Mouse (Mus musculus) myocyte (in vitro differentiated cells): Measurements from ENCODE around the gene Gpat2. TPM values are rescaled to one million over a fixed set of nuclear protein-coding genes. Genes with fewer than 3 reads are reported as not detected.

Source experiments
- H3K27me3 ChIP-seq: one replicate; pipeline ENCODE4 v1.6.1; 2011; ENCODE audit not compliant: control insufficient read depth, insufficient read depth, insufficient read length
- H3K36me3 ChIP-seq: one replicate; pipeline ENCODE4 v1.6.1; 2011; ENCODE audit not compliant: control insufficient read depth, insufficient read depth
- H3K4me2 ChIP-seq: one replicate; pipeline ENCODE4 v1.6.1; 2011; ENCODE audit warnings: low read depth, control low read depth
- H3K4me3 ChIP-seq: one replicate; pipeline ENCODE4 v1.5.1; 2011; ENCODE audit warnings: mild to moderate bottlenecking, control low read depth, moderate library complexity
- H3K79me2 ChIP-seq: one replicate; pipeline ENCODE4 v1.6.1; 2011; ENCODE audit not compliant: control insufficient read depth, insufficient read depth
- H3ac ChIP-seq: one replicate; pipeline ENCODE4 v1.6.1; 2011; ENCODE audit not compliant: control insufficient read depth, insufficient read length
- CEBPB ChIP-seq: IDR thresholded peaks from 2 replicates; pipeline ENCODE4 v1.6.1; 2011; ENCODE audit warnings: mild to moderate bottlenecking, moderate library complexity; ENCODE audit not compliant: poor library complexity, insufficient read depth, severe bottlenecking
- E2F4 ChIP-seq: IDR thresholded peaks from one replicate; pipeline ENCODE4 v1.6.1; 2011; ENCODE audit warnings: mild to moderate bottlenecking, control low read depth, moderate library complexity; ENCODE audit not compliant: insufficient read depth
- MAX ChIP-seq: IDR thresholded peaks from one replicate; pipeline ENCODE4 v1.6.1; 2011; ENCODE audit warnings: low read depth, mild to moderate bottlenecking, control low read depth
- MYOD1 ChIP-seq, 3 experiments: IDR thresholded peaks; one replicate each; pipeline ENCODE4 v1.6.1; 2011; ENCODE audit warnings: control low read depth in 2 of 3, low read depth in 2 of 3, mild to moderate bottlenecking in 2 of 3, moderate library complexity in 1 of 3; ENCODE audit not compliant: insufficient read length in 2 of 3, control insufficient read depth in 1 of 3
- MYOG ChIP-seq, 3 experiments: IDR thresholded peaks; one replicate each; pipeline ENCODE4 v1.6.1; 2011; ENCODE audit warnings: control low read depth in 2 of 3, low read depth in 2 of 3, mild to moderate bottlenecking in 2 of 3; ENCODE audit not compliant: insufficient read length in 2 of 3, control insufficient read depth in 1 of 3, insufficient read depth in 1 of 3
- POLR2A ChIP-seq: IDR thresholded peaks from one replicate; pipeline ENCODE4 v1.6.1; 2011; ENCODE audit warnings: low read depth, mild to moderate bottlenecking, control low read depth, moderate library complexity; ENCODE audit not compliant: insufficient read length
- POLR2AphosphoS2 ChIP-seq: IDR thresholded peaks from one replicate; pipeline ENCODE4 v1.6.1; 2011; ENCODE audit warnings: low read depth, control low read depth; ENCODE audit not compliant: insufficient read length
- REST ChIP-seq: IDR thresholded peaks from one replicate; pipeline ENCODE4 v1.6.1; 2011; ENCODE audit warnings: mild to moderate bottlenecking, control low read depth, moderate library complexity; ENCODE audit not compliant: insufficient read depth, insufficient read length
- SRF ChIP-seq: IDR thresholded peaks from one replicate; pipeline ENCODE4 v1.6.1; 2011; ENCODE audit warnings: low read depth; ENCODE audit not compliant: control insufficient read depth, insufficient read length
- TCF12 ChIP-seq: IDR thresholded peaks from one replicate; pipeline ENCODE4 v1.6.1; 2011; ENCODE audit warnings: mild to moderate bottlenecking, control low read depth; ENCODE audit not compliant: poor library complexity, insufficient read depth, severe bottlenecking
- TCF3 ChIP-seq: IDR thresholded peaks from one replicate; pipeline ENCODE4 v1.6.1; 2011; ENCODE audit warnings: low read depth, control low read depth; ENCODE audit not compliant: insufficient read length
- USF1 ChIP-seq: IDR thresholded peaks from one replicate; pipeline ENCODE4 v1.6.1; 2011; ENCODE audit warnings: low read depth, mild to moderate bottlenecking, control low read depth, moderate library complexity
- polyA plus RNA-seq: library from polyadenylated mRNA; unstranded; fragments of >200 nt; fragmentation: generic; extraction: Trizol; gene quantifications from one replicate; pipeline ENCODE4 v1.2.1, GENCODE M21; 2012; ENCODE audit warnings: missing spikeins

Gpat2 gene
- polyA plus RNA-seq, 1 experiment, result not detected

- Histone ChIP-seq H3K27me3 (peaks cover 8% of the 10 kb centered on the region), H3K79me2 (no peaks in the 10 kb centered on the region), H3ac (no peak overlapping the region), H3K4me3 (no peak overlapping the region), H3K36me3 (no peaks in the 10 kb centered on the region), H3K4me2 (no peak overlapping the region)
- TF ChIP-seq POLR2AphosphoS2, result no peak
- no peak for TF ChIP-seq SRF
- TF ChIP-seq MAX, result no peak
- TF ChIP-seq REST, result no peak
- no peak for TF ChIP-seq TCF12
- no peak for TF ChIP-seq TCF3
- TF ChIP-seq E2F4, result no peak
- TF ChIP-seq MYOD1 (IDR thresholded peaks at IDR 0.05; ENCODE audit: control insufficient read depth in 1 of 3, insufficient read length in 2 of 3, low read depth in 2 of 3), result no peak
- TF ChIP-seq USF1, result no peak
- TF ChIP-seq POLR2A, result no peak
- TF ChIP-seq MYOG (IDR thresholded peaks at IDR 0.05; ENCODE audit: control insufficient read depth in 1 of 3, insufficient read depth in 1 of 3, insufficient read length in 2 of 3, low read depth in 2 of 3), result no peak
- no peak for TF ChIP-seq CEBPB
Measured at GRCm38 (mm10) chr2:127391323-127391722, 33.7 kb upstream of the Gpat2 start.

GRCm38 (mm10) chr2:127394606-127395161 is 30.3 kb upstream of the Gpat2 start:
- Histone ChIP-seq H3K36me3 (no peaks in the 10 kb centered on the region), H3K27me3 (peaks cover 10% of the 10 kb centered on the region), H3K4me3 (no peak overlapping the region), H3K4me2 (no peak overlapping the region), H3ac (no peak overlapping the region), H3K79me2 (no peaks in the 10 kb centered on the region)
- TF ChIP-seq E2F4, result no peak
- TF ChIP-seq MAX, result no peak
- TF ChIP-seq MYOD1 (IDR thresholded peaks at IDR 0.05; ENCODE audit: control insufficient read depth in 1 of 3, insufficient read length in 2 of 3, low read depth in 2 of 3), result no peak

- Histone ChIP-seq H3ac (no peak overlapping the region), H3K4me3 (no peak overlapping the region), H3K36me3 (no peaks in the 10 kb centered on the region), H3K4me2 (no peak overlapping the region), H3K27me3 (peaks cover 23% of the 10 kb centered on the region), H3K79me2 (no peaks in the 10 kb centered on the region)
- TF ChIP-seq E2F4, result no peak
- TF ChIP-seq TCF3, result no peak
- TF ChIP-seq CEBPB, result no peak
- no peak for TF ChIP-seq POLR2AphosphoS2
- TF ChIP-seq MYOG (IDR thresholded peaks at IDR 0.05; ENCODE audit: control insufficient read depth in 1 of 3, insufficient read depth in 1 of 3, insufficient read length in 2 of 3, low read depth in 2 of 3), result no peak
- no peak for TF ChIP-seq MAX
- TF ChIP-seq SRF, result no peak
- TF ChIP-seq REST, result no peak
- TF ChIP-seq TCF12, result no peak
- no peak for TF ChIP-seq MYOD1 (IDR thresholded peaks at IDR 0.05; ENCODE audit: control insufficient read depth in 1 of 3, insufficient read length in 2 of 3, low read depth in 2 of 3)
Measured at GRCm38 (mm10) chr2:127398738-127399137, 26.3 kb upstream of the Gpat2 start.

- Histone ChIP-seq H3K36me3 (no peaks in the 10 kb centered on the region), H3K27me3 (peaks cover 14% of the 10 kb centered on the region), H3K4me2 (no peak overlapping the region), H3K4me3 (no peak overlapping the region), H3K79me2 (no peaks in the 10 kb centered on the region), H3ac (no peak overlapping the region)
- TF ChIP-seq CEBPB (no peak), SRF (no peak), MAX (no peak), USF1 (no peak), REST (no peak)
Measured at GRCm38 (mm10) chr2:127411126-127411525, 13.9 kb upstream of the Gpat2 start.

- H3ac ChIP-seq, result no peak overlapping the region
- no peak for TF ChIP-seq SRF
- TF ChIP-seq POLR2A, result no peak
- no peak for TF ChIP-seq MAX
- TF ChIP-seq TCF12, result no peak
- no peak for TF ChIP-seq CEBPB
- TF ChIP-seq MYOG (IDR thresholded peaks at IDR 0.05; ENCODE audit: control insufficient read depth in 1 of 3, insufficient read depth in 1 of 3, insufficient read length in 2 of 3, low read depth in 2 of 3), result no peak
- no peak for TF ChIP-seq USF1
- no peak for TF ChIP-seq TCF3
- TF ChIP-seq E2F4, result no peak
- TF ChIP-seq REST, result no peak
- no peak for TF ChIP-seq MYOD1 (IDR thresholded peaks at IDR 0.05; ENCODE audit: control insufficient read depth in 1 of 3, insufficient read length in 2 of 3, low read depth in 2 of 3)
- TF ChIP-seq POLR2AphosphoS2, result no peak
- no peak overlapping the region for H3K4me2 ChIP-seq
- no peaks in the 10 kb centered on the region for H3K79me2 ChIP-seq
- no peak overlapping the region for H3K4me3 ChIP-seq
- H3K36me3 ChIP-seq, result no peaks in the 10 kb centered on the region
- peaks cover 22% of the 10 kb centered on the region for H3K27me3 ChIP-seq
Measured at GRCm38 (mm10) chr2:127415806-127416205, 9.2 kb upstream of the Gpat2 start.
